Mouse (Mus musculus): ENCODE data around the gene Chd3. TPM values are rescaled to one million over a fixed set of nuclear protein-coding genes. Genes with fewer than 3 reads are reported as not detected.

Gene Chd3
- 284 and 298 TPM in 2 replicates for total RNA-seq (2014; rRNA removed)
- polyA plus RNA-seq (2015; fragmentation: Nextera tagmentation; extraction: Ambion mirVana): 51.6 and 58.9 TPM in 2 replicates

DNA sequence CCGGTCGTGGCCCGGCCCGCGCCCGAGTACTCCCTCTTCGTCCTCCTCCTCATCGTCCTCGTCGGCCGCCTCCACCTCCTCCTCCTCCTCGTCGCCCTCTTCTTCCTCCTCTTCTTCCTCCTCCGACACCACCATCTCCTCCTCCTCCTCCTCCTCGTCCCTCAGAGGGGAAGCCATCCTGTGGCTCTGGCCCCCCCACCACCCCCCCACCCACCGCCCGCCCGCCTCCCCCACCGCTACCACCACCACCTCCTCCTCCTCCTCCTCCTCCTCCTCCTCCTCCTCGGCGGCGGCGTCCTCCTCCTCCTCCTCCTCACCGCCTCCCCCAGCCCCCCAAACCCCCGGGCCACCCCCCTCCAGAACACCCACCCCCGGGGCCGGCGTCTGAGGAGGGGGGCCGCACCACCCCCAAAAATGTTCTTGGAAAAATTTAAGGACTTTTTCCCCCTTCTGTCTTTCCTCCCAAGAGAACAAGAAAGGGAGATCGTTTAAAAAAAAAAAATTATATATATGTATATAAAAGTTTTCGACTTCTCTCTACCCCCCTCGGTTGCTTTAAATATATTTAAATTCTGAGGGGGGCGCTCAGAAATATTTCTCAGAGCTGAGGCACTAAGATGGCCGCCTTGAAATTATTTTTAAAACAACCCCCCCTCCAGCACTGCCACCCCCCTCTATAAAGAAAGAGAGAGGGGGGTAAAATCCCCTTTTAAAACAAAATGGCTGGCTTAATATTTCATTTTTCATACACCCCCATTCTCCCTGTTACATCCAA lies at the start of gene Chd3:
Gene Chd3 (minus strand): TSS at position 192 of the 775 bp plus-strand sequence.
- peaks cover 2% of the 10 kb centered on the region; the same call in 1 of the 2 replicates for H3K36me3 ChIP-seq (ENCODE audit: insufficient read depth, low read length)
- peak within 1 kb of the TSS; percentile 100 for H3K9ac ChIP-seq (replicated peaks; ENCODE audit: low read length, poor library complexity, severe bottlenecking)
- H3K4me1 ChIP-seq (ENCODE audit: insufficient read depth, low read length): peaks cover 15% of the 10 kb centered on the region
- peak within 1 kb of the TSS; percentile 99 for H3K27ac ChIP-seq (ENCODE audit: low read depth, low read length)
- H3K27me3 ChIP-seq (ENCODE audit: insufficient read depth, low read length): no peaks in the 10 kb centered on the region
- peak within 1 kb of the TSS; percentile 88 for H3K4me2 ChIP-seq (ENCODE audit: low read depth, low read length, poor library complexity, severe bottlenecking)
- no peaks in the 10 kb centered on the region for H3K9me3 ChIP-seq (ENCODE audit: low read length)
- ATAC-seq (ENCODE audit: low FRiP score) (no peak), DNase-seq (ENCODE audit: low spot score) (no peak)
- peak within 1 kb of the TSS; percentile 89 for H3K4me3 ChIP-seq (ENCODE audit: low read depth, low read length)
- TF ChIP-seq CTCF (IDR thresholded peaks at IDR 0.05): no peak
- under 1% methylated on average over 23 of the region's 34 CpGs for WGBS

DNA sequence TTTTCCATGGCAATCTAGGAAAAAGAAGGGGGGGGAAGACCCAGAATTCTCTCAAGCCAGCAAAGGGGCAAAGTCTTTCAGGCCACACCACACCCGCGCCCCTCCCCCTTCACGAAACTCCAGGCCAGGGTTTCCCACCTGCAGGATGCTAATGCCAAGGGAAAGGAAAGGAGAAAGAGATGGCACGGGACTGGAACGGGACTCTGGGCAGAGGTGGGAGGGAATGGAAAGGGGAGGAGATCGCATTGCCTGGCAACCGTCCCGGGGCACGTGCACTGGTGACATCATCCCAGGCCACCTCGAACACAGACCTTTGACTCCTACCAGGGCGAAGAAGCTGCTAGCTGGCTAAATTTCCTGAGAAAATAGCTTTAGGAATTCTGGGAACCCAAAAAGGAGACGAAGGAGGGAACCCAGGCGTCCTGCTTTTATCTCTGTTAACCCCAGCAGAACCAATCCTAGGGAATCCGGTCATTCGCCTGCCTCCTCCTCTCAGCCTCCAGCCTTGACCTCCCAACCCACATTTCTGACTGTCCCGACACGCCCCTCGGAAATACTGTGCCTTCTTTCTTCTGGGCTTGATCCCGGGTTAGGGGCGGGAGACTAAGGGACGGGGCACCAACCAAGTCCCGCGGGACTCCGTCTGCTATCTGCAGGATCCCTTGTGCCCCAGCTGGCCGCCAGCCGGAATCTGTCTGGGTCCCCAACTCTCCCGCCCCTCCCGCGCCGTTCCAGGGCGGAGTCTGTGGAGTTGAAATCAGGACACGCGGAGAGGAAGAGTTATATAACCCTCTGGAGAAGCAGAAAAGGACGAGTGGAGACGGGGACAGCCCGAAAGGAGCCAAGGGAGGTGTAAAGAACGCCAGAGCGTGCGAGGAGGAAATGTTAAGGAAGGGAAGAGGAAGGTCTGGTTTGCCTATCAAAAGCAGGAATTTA lies 48.5 kb upstream of the Chd3 start:
- Histone ChIP-seq H3K4me2 (ENCODE audit: low read depth, low read length, poor library complexity, severe bottlenecking) (peak overlapping the region; percentile 94), H3K27me3 (ENCODE audit: insufficient read depth, low read length) (peaks cover 18% of the 10 kb centered on the region), H3K27ac (ENCODE audit: low read depth, low read length) (peak overlapping the region; percentile 98), H3K4me1 (ENCODE audit: insufficient read depth, low read length) (peaks cover 22% of the 10 kb centered on the region), H3K9me3 (ENCODE audit: low read length) (no peaks in the 10 kb centered on the region), H3K36me3 (ENCODE audit: insufficient read depth, low read length) (0 out of 2 replicates have a peak, but pooled peaks cover 4% of the 10 kb centered on the region), H3K4me3 (ENCODE audit: low read depth, low read length) (peak overlapping the region; percentile 71), H3K9ac (replicated peaks; ENCODE audit: low read length, poor library complexity, severe bottlenecking) (peak overlapping the region; percentile 66)
- TF ChIP-seq CTCF (IDR thresholded peaks at IDR 0.05): 0 out of 2 replicates have a peak, but pooled peaks have one; percentile 20
- under 1% methylated on average over 39 of the region's 39 CpGs for WGBS
- ATAC-seq (ENCODE audit: low FRiP score): peak; percentile 48
- DNase-seq (ENCODE audit: low spot score): peak; percentile 96

DNA sequence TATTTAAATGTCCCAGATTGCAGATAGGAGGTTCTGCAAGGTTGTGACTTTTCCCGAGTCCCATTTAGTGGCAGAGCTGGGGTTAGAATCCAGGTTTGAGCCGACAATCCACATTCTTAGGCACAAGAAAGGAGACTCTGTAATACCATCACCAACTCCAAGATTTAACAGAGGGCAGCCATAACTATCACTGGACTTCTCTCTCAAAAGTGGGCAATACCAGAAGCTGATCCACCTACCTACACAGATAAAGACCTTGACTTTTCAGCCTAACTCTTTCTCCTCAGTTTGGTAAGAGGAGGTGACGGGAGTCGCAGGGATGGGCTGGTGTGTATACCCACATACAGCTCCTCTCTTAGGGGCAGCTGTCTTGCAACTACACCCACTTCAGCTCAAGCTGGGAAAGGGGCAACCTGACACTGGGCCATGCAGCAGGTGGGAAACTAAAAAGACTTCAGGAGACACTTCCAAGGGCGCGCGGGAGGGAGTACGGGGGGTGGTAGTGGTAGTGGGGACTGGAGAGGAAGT lies 47.8 kb upstream of the Chd3 start:
- H3K27ac ChIP-seq (ENCODE audit: low read depth, low read length): peak overlapping the region; percentile 98
- H3K36me3 ChIP-seq (ENCODE audit: insufficient read depth, low read length): 0 out of 2 replicates have a peak, but pooled peaks cover 4% of the 10 kb centered on the region
- 3% methylated on average over 8 of the region's 8 CpGs for WGBS
- H3K4me3 ChIP-seq (ENCODE audit: low read depth, low read length): peak overlapping the region; percentile 71
- DNase-seq (ENCODE audit: low spot score): no peak
- peak overlapping the region; percentile 66; the same call in 1 of the 2 replicates for H3K9ac ChIP-seq (replicated peaks; ENCODE audit: low read length, poor library complexity, severe bottlenecking)
- peaks cover 29% of the 10 kb centered on the region for H3K4me1 ChIP-seq (ENCODE audit: insufficient read depth, low read length)
- H3K9me3 ChIP-seq (ENCODE audit: low read length): no peaks in the 10 kb centered on the region
- no peak for ATAC-seq (ENCODE audit: low FRiP score)
- H3K27me3 ChIP-seq (ENCODE audit: insufficient read depth, low read length): peaks cover 11% of the 10 kb centered on the region
- no peak for TF ChIP-seq CTCF (IDR thresholded peaks at IDR 0.05)
- H3K4me2 ChIP-seq (ENCODE audit: low read depth, low read length, poor library complexity, severe bottlenecking): peak overlapping the region; percentile 94

DNA sequence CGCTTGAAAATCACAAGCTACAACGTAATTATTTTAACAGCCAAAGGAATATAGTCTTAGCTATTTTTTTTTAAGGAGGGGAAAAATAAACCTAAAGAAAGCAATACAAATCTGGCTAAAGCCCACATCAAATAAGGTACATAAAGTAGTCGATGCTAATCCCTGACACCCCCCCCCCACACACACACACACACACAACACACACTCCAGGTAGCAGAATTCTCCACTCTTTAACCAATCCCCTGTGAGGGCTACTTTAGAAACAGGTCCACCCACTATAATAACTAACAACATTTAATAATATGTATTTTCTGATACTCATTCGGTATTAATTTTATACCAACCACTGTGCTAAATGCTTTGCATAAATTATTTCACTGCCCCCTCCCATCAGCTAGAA lies 47.3 kb upstream of the Chd3 start:
- WGBS: under 1% methylated on average over 4 of the region's 4 CpGs
- peaks cover 33% of the 10 kb centered on the region for H3K4me1 ChIP-seq (ENCODE audit: insufficient read depth, low read length)
- H3K9ac ChIP-seq (replicated peaks; ENCODE audit: low read length, poor library complexity, severe bottlenecking): peak overlapping the region; percentile 66
- H3K4me3 ChIP-seq (ENCODE audit: low read depth, low read length): peak overlapping the region; percentile 71
- no peak for DNase-seq (ENCODE audit: low spot score)
- no peak for ATAC-seq (ENCODE audit: low FRiP score)
- peak overlapping the region; percentile 94 for H3K4me2 ChIP-seq (ENCODE audit: low read depth, low read length, poor library complexity, severe bottlenecking)
- 0 out of 2 replicates have a peak, but pooled peaks cover 4% of the 10 kb centered on the region for H3K36me3 ChIP-seq (ENCODE audit: insufficient read depth, low read length)
- no peaks in the 10 kb centered on the region for H3K9me3 ChIP-seq (ENCODE audit: low read length)
- TF ChIP-seq CTCF (IDR thresholded peaks at IDR 0.05): no peak
- H3K27me3 ChIP-seq (ENCODE audit: insufficient read depth, low read length): peaks cover 6% of the 10 kb centered on the region
- peak overlapping the region; percentile 98 for H3K27ac ChIP-seq (ENCODE audit: low read depth, low read length)

DNA sequence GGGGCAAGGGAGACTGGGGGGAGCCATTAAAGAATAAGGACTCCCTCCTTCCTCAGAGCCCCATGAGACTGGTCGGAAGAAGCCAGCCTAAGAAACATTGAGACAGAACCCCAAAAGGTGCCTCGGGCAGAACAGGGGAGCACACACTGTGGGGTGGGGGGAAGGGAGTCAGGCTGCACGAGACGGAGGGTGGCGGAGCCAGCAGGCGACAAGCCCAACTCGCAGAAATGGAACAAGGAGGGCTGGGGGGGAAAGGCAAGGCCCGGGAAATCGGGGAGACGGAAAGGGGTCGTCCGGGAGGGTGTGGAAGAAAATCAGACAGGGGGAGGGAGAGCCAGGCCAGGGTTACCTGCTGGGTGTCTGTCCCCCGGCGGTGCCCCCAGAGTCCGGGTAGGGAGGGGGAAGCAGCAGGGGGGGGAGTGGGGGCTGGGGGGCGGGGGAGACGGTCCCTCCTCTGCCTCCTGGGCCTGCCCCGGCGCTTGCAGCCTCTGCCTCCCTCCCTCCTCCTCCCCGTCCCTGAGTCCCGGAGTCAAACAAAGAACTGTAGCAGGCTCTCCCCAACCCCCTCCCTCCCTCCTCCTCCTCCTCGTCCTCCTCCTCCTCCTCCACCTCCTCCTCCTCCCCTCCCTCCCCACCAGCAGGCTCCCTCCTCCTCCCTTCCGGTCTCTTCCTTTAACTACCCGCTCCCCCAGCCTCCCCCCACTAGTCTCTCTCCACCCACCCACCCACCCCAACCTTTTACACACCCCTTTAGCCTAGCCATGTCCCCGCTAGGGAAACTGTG lies 46.7 kb upstream of the Chd3 start:
- under 1% methylated on average over 13 of the region's 25 CpGs for WGBS
- Histone ChIP-seq H3K4me3 (ENCODE audit: low read depth, low read length) (peak overlapping the region; percentile 71), H3K4me2 (ENCODE audit: low read depth, low read length, poor library complexity, severe bottlenecking) (peak overlapping the region; percentile 94), H3K4me1 (ENCODE audit: insufficient read depth, low read length) (peaks cover 33% of the 10 kb centered on the region), H3K36me3 (ENCODE audit: insufficient read depth, low read length) (0 out of 2 replicates have a peak, but pooled peaks cover 4% of the 10 kb centered on the region), H3K27ac (ENCODE audit: low read depth, low read length) (peak overlapping the region; percentile 98), H3K27me3 (ENCODE audit: insufficient read depth, low read length) (no peaks in the 10 kb centered on the region), H3K9ac (replicated peaks; ENCODE audit: low read length, poor library complexity, severe bottlenecking) (peak overlapping the region; percentile 98), H3K9me3 (ENCODE audit: low read length) (no peaks in the 10 kb centered on the region)
- DNase-seq (ENCODE audit: low spot score) (peak; percentile 84), ATAC-seq (ENCODE audit: low FRiP score) (no peak)
- TF ChIP-seq CTCF (IDR thresholded peaks at IDR 0.05): no peak

Measured in midbrain, postnatal 0 days (tissue).